Mouse (Mus musculus) lung, postnatal 25 days (tissue): ENCODE data around the gene Usp19.
A peak's percentile ranks its signal among the peaks of the same experiment; 100 is the strongest.

Experiments
- DNase-seq: peaks from one replicate; pipeline ENCODE4 v3.0.0; 2022; ENCODE audit warnings: low spot score

Gene Usp19

DNA sequence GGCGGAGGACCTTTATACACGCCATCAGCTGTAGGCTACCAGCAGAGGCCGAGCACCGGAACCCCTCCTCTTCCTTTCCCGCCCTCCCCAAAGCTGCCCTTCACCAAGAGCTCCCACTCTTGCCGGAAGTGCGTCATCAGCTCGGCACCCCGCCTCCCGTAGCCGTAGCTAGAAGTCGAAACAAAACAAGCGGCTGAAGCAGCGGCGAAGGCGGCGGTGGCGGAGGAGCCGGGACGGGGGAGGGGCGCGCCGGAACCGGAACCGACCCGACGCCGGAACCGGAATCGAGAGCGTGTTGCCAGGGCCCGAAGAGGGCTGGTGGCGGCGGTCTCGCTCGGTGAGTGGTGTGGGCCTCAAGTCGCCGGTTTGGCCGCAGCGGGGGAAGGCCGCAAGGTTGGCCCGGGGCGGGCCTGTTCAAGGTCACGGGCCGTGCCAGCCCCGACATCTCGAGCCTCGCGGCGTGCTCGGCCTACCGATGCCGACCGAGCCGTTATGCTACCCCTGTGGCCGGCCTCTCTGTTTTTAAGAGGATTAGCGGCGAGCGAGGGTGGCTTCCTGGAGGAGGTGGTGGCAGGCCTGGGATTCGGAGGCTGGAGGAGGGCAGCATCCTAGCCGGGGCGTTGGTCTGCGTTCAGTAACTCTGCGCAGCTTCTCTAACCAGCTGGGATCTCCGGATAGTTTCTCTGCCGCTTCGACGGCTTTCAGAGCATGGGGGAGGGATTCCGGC is at the start of gene Usp19:
Gene Usp19, plus strand, starts transcription at position 44 of the 727 bp plus-strand sequence.
- peak; percentile 98 for DNase-seq

DNA sequence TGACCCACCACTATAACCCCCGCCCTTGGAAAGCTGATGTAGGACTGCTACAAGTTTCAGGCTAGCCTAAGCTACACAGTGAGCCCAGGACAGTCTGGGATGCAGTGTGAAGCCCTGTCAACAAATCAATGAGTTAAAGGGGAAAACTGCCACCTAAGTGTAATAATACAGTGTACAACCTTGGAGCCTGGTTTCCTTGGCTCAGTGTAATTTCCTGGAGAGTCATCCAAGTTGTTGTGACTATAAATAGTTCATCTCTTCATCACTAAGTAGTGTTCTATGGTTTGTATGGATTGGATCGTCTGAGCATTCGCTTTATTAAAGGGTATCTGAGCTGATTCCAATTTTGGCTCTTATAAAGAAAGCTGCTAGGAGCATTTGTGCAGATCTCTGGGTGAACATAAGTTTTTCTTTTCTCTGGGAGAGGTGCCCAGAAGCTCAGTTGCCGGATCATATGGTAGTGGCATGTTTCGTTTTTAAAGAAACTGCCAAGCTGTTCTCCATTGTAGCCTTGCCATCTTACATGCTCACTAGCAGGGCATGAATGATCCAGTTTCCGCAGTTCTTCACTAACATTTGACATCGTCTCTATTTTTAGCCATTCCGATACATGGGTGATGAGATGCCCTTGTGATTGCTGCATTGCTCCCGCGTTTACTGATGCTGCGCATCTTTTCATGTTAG is 49.0 kb upstream of the Usp19 start:
- DNase-seq, result no peak

DNA sequence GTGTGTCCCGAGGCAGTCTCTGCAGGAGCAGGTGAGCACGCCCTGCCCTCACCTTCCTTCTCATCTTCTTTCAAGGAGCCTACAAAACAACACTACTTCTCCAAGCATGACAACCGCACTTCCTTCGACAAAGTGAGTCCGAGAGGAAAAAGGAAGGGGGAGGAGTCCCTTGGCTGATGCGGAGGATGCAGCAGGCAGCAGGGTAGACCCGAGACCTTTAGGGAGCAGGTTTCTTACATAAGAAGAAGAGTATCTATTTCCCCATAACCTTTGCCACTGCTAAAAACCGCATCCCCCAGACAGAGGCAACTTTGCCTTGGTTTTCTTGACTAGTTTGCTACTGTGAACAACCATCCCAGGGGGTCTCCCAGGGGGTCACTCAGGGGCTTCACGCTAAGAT is 45.3 kb upstream of the Usp19 start:
- no peak for DNase-seq

DNA sequence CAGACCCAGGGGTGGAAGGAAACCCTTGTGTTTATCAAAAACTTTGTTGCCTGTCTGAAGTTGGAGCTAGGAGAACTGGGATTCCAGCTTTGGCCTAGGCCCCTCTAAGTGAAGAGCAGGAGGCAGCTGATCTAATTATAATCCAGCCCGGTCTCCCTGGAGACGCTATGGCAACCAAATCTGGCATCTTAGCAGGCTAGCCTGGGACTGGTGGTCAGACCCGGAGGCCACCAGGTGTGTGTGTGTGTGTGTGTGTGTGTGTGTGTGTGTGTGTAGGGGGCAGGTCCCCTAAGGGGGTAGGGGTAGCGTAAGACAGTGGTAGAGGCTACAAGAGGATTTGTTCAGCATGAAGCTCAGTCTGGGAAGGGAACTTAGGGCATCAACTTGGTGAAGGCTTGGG is 40.5 kb upstream of the Usp19 start:
- no peak for DNase-seq

DNA sequence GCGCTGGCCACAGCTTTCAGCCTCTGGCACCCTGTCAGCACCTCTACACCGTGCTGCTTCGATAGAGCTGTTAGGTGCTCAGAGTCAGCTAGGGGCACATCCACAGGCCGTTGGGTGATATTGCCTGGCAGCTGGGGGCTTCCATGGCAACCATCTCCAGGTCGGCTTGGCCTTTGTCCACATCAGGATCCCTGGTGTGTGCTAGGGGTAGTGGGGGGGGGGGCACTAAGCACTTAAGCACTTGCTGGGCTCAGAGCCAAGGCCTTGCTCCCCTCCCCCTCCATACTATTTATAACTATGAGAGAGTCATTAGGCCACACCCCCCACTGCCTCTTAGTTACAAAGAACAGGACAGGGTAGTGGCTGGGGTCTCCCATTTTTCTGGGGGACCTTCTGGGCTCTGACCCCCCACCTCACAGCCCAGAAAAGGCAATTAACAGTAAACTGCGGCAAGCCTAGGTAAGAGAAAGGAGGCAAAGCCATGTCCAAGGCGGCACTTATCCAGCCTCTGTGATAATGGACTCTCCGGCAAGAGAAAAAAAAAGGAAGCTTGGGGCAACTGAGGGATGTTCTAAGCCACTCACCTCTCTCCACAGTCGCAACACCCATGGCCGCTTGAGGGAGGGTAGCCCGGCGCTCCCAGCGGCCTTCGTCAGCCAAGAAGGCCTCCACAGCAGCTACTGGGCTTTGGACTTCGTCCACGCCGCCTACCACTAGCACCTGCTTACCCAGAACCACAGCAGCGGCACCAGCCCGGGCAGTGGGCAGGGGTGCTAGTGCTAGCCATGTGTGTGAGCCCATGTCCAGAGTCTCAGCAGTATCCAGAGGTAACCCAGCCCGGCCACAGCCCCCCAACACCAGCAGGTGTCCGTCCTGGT is 39.9 kb upstream of the Usp19 start:
- DNase-seq, result no peak

DNA sequence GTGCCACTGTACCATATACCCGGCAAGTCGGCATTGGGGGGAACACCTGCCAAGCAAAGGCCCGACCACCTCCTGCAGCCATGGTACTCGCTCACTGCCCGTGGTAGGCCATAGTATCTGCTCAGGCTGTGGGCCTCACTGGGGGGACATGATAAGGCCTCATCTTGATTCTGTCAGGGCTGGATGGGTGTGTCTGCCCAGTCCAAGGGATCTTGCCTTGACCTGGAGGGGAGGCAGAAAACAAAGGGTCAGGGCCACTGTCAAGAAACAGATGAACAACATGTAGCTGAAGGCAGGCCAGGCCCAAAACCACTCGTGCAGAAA is 39.3 kb upstream of the Usp19 start:
- DNase-seq, result no peak

DNA sequence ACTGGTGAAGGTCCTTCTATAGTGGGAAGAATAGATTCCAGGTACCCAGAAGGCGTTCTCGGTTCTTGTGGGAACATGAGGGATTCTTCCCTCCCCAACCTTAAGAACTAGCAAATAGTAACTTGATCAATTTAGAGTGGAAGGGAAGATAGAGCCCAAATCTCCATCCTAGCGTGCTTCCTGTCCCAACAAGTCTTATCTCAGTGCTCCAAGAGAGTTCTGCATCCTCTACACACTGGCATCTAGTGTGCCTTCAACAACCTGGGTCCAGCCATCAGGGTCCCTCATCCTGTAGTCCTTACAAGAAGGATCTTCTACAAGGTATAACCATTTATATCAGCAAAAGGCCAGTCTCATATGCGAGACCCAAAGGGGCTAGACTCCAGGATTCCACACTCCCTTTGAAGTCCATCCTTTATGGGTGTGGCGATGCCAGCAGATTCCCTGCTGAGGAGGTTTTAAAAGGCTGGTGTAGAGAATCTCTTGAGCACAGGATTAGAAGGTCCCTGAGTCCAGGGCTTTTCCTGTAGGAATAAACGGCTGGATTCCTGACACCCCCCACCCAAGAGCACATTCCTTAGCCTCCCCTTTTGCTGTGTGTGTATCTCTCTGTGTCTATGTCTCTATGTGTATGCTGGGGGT is 38.8 kb upstream of the Usp19 start:
- no peak for DNase-seq

DNA sequence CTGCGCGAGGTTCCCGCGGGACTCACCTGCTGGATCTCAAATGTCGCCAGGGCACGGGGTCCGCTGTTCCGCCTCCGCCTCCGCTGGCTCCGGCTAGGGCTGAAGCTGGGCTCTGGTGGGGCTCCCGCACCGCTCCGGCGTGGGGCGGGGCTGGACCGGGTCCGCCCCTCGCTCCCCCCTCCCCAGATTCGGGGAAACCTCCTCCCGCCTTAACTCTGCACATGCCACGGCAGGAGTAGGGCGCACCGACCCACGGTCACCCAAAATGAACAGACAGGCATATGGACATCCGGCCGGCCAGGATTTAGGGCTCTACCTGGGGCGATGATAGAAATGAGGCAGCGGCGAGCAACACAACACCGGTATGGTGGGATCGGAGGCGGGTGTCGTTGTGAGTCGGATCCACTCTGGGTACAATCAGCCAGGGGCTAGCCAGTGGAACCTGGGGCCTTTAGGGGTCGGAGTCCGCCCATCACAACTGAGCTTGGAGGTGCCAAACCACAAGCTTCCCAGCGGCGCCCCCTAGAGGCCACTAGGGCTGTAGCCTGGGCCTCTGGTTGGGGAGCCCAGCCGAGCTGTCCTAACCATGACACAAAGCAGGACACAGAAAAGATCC is 38.0 kb upstream of the Usp19 start:
- DNase-seq, result peak; percentile 86

DNA sequence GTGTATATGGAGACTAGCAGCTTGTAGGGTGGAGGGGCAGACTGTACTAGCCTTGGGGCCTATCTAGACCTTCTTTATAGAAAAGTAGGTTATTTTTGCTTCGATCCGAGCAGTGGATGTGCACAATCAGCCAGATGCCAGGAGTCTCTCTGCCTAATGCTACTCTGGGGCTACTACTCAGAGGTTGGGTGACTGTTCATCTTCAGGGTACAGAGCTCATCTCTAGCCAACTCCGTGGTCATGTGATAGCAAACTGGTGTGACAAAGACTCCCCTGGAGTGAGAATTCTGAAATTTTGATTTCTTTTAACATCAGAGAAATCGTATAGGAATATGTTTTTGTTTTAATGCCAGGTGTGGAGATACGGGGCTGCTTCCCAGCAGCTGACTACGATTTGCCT is 37.5 kb upstream of the Usp19 start:
- DNase-seq, result no peak

DNA sequence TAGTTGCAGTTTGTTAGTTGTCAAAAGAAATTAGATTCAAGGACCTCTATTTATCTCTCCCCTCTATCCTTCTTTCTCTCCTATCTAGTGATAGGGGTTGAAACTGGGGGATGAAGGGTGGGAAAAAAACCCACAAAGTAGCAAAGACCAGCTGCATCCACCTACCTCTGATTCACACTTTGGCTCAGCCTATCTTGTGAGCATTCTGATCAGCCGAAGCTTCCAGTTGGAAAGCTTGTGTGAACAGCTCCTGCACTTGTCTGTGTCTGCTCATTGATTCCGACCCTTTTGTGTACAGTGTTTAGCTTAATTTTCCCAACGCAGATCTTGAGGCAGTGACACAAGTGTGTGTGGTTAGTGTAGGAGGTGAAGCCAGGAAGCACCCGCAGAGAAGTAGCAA is 36.9 kb upstream of the Usp19 start:
- no peak for DNase-seq

DNA sequence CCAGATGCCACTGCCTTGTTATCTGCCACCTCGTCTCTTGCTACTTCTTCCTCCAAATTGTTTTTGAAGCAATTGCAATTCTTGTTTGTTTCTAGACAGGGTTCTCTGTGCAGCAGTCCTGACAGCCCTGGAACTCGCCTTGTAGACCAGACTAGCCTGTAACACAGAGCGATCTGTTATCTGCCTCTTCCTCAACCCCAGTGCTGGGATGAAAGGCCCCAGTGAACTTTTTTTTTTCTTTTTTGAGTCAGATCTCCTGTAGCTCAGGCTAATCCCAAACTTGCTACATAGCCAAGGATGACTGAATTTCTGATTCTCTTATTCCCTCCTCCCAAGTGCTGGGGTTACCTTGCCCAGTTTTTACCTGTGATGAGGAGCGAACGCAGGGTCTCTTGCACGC is 36.0 kb upstream of the Usp19 start:
- DNase-seq, result no peak

DNA sequence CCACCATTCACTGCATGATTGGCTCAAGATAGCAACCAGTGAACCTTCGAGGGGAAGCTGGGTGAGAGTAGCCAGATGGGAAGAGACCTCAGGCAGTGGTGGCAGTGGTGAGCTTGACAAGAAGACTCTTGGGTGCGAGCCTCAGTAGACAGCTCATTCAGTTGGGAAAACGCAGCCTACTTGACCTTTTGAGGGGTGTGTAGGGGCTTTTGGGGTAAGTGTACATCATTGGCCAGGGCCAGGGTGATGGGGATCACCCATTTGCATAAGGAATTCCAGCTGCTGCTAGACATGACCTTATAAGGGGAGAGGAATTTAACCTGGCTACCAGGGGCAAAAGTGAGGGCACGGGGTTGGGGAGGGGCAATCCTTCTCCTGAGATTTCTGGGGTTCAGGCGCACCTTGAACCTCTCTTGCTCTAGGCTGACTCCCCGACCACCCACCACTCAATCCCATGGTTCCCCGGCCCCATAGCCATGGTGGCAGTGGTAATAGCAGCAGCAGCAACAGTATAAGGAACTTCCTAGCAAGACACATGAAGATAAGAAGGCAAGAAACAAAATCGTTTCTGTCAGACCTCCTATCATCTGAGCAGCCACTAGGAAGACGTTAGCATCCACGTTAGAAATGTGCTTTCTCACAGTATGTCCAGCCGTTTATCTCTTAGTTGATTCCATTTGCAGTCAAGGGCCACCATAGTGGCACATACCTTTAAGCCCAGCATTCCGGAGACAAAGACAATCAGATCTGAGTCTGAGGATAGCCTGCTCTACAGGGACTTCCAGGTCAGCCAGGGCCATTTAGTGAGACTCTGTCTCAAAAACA is 34.4 kb upstream of the Usp19 start:
- no peak for DNase-seq

DNA sequence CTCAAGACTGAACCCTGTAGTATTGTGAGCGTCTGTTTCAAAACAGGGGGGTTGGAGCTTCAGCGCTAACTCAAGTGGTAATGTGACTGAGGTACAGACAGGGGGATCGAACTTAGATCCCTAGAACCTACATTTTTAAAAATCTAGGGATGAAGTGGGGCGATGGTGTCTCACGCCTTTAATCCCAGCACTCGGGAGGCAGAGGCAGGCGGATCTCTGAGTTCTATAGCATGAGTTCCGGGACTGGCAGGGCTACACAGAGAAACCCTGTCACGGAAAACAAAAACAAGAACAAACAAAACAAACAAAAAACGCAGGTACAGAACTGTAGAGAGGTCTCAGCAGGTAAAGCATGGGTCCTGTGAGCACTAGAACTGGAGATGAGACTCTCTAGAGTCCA is 33.4 kb upstream of the Usp19 start:
- no peak for DNase-seq

DNA sequence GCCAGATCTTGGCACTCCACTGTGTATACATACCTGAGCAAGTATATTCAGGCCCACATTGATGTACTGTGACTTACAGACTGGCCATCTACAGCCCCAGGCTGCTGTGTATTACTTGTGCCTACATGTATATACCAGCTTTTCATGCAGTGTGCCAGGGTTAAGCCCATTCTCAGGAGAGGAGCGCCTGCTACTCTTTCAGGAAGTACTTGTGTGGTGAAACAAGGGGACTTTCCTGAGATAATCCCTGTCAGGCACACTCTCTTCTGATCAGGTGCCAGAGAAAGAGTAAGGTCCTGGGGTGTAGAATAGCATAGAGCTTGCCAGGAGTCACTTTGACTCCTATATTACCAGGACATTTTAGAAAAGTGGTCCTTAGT is 30.5 kb upstream of the Usp19 start:
- DNase-seq, result peak; percentile 6

DNA sequence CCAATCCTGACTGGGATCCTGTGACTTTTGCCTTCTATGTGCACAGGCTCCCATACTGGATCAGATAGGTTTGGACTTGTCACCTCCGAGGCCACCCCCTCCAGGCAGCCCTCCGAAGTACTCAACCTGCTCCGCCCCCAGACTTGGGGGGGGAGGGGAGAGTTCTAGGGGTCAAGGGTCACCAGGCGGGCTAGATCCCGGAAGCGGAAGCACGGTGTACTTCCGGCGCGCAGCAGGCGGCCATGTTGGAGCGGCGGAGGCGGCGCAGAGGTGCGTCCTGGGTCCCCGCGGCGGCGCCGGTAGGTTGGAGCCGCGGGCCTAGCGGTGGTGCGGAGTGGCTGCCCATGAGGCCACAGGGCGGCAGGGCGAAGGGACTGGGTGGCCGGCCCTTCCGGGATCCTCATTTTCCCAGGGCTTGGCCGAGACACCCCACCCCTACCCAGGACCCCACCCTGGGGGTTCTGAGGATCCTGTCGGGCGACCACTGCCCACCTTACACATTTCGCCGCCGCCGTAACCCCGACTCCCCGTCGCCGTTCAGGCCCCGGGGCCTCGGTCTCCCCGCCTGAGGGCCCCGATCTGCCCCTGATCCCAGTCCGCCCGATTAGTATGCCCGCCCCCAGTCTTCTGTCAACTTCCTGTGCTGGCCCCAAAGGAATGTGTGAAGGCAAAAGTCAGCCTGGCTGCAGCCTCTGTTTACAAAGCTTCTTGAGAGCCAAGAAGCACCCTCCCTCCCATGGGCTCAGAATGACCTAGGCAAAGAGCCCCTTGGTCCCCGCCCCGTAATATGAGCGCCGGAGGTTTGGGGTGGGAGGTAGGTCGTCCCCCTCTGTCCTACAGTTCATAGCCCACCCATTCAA is 29.9 kb upstream of the Usp19 start, which contains the start of gene Ccdc71:
Gene Ccdc71, plus strand, starts transcription at position 209 of the 860 bp plus-strand sequence.
- DNase-seq, result peak; percentile 86

DNA sequence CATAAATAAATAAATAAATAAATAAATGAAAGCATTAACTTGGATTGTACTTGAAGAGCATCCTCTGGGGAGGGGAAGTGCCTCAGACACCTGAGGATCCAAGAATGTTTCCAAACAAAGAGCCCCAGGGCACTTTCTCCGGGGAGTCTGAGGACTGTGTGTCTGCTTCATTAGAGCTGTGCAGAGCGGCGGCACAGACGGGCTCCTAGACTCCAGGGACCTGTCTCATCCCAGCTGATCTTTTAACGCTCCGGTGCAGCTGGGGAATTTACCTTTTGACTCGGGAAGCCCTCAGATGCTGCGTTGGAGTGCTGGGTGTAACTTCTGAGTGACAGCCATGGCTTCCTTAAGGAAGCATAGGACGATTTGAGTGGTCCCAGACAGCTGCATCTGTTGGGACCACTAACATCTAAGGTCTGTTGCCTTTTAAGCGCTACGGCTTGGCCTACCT is 29.2 kb upstream of the Usp19 start, which contains the start of gene Klhdc8b:
Gene Klhdc8b, minus strand, starts transcription at position 401 of the 451 bp plus-strand sequence.
- no peak for DNase-seq

DNA sequence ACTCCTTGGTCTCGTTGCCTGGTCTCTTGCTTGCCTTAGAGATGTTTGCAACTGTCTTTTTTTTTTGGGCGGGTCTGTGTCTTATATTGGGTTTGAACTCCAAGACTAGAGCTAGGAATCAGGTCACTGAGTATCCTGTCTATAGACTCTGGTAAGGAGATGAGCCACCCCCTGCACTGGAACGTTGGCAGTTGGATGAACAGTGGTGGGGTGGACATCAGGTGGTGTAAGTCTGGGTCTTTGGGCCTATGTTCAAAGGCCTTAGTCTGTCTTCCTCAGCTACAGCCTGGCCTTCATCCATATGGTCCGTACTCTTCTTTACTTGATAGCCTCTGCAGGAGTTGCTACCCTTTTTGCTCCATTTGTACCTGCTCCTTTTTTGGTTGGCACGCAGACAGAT is 28.7 kb upstream of the Usp19 start:
- no peak for DNase-seq

DNA sequence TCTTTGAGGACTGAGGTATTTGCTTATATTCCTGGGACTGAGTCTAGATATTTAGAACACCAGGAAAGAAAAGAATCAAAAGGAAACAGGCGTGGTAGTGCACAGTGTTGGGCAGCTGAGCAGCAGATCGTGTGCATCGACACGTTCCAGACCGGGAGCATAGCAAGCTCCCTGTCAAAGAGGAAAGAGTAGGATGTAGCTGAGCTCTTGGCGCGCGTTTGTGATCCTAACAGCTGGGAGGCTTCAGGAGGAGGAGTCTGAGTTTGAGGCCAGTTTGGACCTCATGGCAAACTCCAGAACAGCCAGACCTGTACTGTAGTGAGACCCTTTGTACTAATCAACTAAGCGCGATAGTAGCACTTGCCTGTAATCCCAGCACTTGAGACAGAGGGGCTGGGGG is 28.2 kb upstream of the Usp19 start:
- peak; percentile 34 for DNase-seq

DNA sequence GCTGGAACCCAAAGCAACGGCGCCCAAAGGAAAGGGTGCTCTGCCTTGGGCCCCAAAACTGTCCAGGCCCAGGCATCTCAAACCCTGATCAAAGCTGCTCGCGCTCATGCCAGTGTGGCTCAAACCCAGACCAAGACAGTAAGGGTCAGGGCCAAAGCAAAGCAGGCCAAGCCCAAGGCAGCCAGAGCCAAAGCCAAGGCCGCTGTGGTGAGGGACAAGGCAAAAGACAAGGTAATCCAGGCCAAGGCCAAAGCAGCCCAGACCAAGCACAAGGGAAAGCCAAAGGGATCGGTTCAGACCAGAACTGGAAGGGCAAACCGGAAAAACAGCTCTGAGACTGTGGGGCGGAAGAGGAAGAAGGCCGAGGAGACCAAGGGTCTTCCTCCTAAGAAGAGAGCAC is 26.7 kb upstream of the Usp19 start:
- DNase-seq, result no peak

DNA sequence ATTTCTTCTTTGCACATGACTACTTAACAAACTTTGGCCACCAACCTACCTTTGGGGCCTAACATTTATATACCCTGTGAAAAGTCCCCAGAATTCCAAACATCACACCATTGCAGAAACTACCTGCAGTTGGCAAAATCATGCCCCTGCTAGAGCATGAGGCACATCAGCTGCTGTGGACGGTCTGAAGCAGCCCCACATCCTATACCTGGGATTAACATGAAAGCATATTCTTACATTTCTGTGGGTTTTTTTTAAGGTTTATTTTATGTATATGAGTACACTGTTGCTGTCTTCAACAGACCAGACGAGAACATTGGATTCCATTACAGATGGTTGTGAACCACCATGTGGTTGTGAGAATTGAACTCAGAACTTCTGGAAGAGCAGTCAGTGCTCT is 24.2 kb upstream of the Usp19 start:
- DNase-seq, result no peak
